Mouse (Mus musculus): ENCODE measurements around the gene Smbd1.
A peak's percentile ranks its signal among the peaks of the same experiment; 100 is the strongest.

The Smbd1 gene

GRCm38 (mm10) chr16:32810321-32810720, at the start of gene Smbd1:
Smbd1 (minus strand) TSS chr16:32810477.
- DNase-seq (ENCODE audit: low read depth, low spot score): no peak

GRCm38 (mm10) chr16:32858771-32859636, 48.7 kb upstream of the Smbd1 start:
- no peak for DNase-seq (ENCODE audit: low read depth, low spot score)

- no peak for DNase-seq (ENCODE audit: low read depth, low spot score)
Observed at GRCm38 (mm10) chr16:32858356-32858755, 48.1 kb upstream of the Smbd1 start.

- DNase-seq (ENCODE audit: low read depth, low spot score): no peak
Observed at GRCm38 (mm10) chr16:32856751-32857150, 46.5 kb upstream of the Smbd1 start.

- DNase-seq (ENCODE audit: low read depth, low spot score): peak; percentile 39
Observed at GRCm38 (mm10) chr16:32854050-32854571, 43.8 kb upstream of the Smbd1 start.

GRCm38 (mm10) chr16:32853492-32854049, 43.3 kb upstream of the Smbd1 start:
- DNase-seq (ENCODE audit: low read depth, low spot score): no peak

GRCm38 (mm10) chr16:32849042-32849830, 39.0 kb upstream of the Smbd1 start:
- no peak for DNase-seq (ENCODE audit: low read depth, low spot score)

GRCm38 (mm10) chr16:32847103-32847502, 36.8 kb upstream of the Smbd1 start:
- no peak for DNase-seq (ENCODE audit: low read depth, low spot score)

- no peak for DNase-seq (ENCODE audit: low read depth, low spot score)
Observed at GRCm38 (mm10) chr16:32831501-32831900, 21.2 kb upstream of the Smbd1 start.

GRCm38 (mm10) chr16:32829104-32829503, 18.8 kb upstream of the Smbd1 start:
- DNase-seq (ENCODE audit: low read depth, low spot score): no peak

GRCm38 (mm10) chr16:32826521-32826920, 16.2 kb upstream of the Smbd1 start:
- DNase-seq (ENCODE audit: low read depth, low spot score): no peak

- no peak for DNase-seq (ENCODE audit: low read depth, low spot score)
Observed at GRCm38 (mm10) chr16:32825380-32825779, 15.1 kb upstream of the Smbd1 start.

GRCm38 (mm10) chr16:32824061-32824460, 13.8 kb upstream of the Smbd1 start:
- DNase-seq (ENCODE audit: low read depth, low spot score): no peak

- no peak for DNase-seq (ENCODE audit: low read depth, low spot score)
Observed at GRCm38 (mm10) chr16:32823487-32823886, 13.2 kb upstream of the Smbd1 start.

GRCm38 (mm10) chr16:32822881-32823280, 12.6 kb upstream of the Smbd1 start:
- DNase-seq (ENCODE audit: low read depth, low spot score): no peak

- DNase-seq (ENCODE audit: low read depth, low spot score): no peak
Observed at GRCm38 (mm10) chr16:32822450-32822827, 12.2 kb upstream of the Smbd1 start.

GRCm38 (mm10) chr16:32821772-32822449, 11.6 kb upstream of the Smbd1 start:
- DNase-seq (ENCODE audit: low read depth, low spot score): no peak

- DNase-seq (ENCODE audit: low read depth, low spot score): no peak
Observed at GRCm38 (mm10) chr16:32818441-32818840, 8.2 kb upstream of the Smbd1 start.

GRCm38 (mm10) chr16:32818036-32818435, 7.8 kb upstream of the Smbd1 start:
- no peak for DNase-seq (ENCODE audit: low read depth, low spot score)

GRCm38 (mm10) chr16:32815160-32815605, 4.9 kb upstream of the Smbd1 start:
- DNase-seq (ENCODE audit: low read depth, low spot score): no peak

- DNase-seq (ENCODE audit: low read depth, low spot score): no peak
Observed at GRCm38 (mm10) chr16:32814539-32814938, 4.3 kb upstream of the Smbd1 start.
